ENCODE assay signal across 8 mouse cellular contexts in genomic region chr11:69922012-69922756, GRCm38 (mm10). TPM values are rescaled to one million over a fixed set of nuclear protein-coding genes. Genes with fewer than 3 reads are reported as not detected.
DNase-seq lines count a peak whose midpoint lies in the region; ATAC-seq and TF ChIP-seq lines count a peak whose summit lies in the region.

No protein-coding gene starts in this region.

- H3K4me2 ChIP-seq in forebrain, embryonic 11.5 days (ENCODE audit: low read depth, low read length, severe bottlenecking): peak overlapping the region; percentile 93
- H3K4me2 ChIP-seq in liver, embryonic 13.5 days: peak overlapping the region; percentile 84

- no peaks in the 10 kb centered on the region for H3K27me3 ChIP-seq in heart, adult 2 months (ENCODE audit: control insufficient read depth, insufficient read depth, low read length)
- H3K27me3 ChIP-seq in forebrain, embryonic 11.5 days (ENCODE audit: control insufficient read depth, insufficient read depth, low read length): no peaks in the 10 kb centered on the region
- no peaks in the 10 kb centered on the region for H3K27me3 ChIP-seq in liver, embryonic 13.5 days

- peaks cover 12% of the 10 kb centered on the region; the same call in 1 of the 2 replicates for H3K36me3 ChIP-seq in heart, adult 2 months (ENCODE audit: control insufficient read depth, insufficient read depth, low read length)
- H3K36me3 ChIP-seq in forebrain, embryonic 11.5 days (ENCODE audit: control insufficient read depth, insufficient read depth, low read length): peaks cover 7% of the 10 kb centered on the region
- H3K36me3 ChIP-seq in liver, embryonic 13.5 days: peaks cover 23% of the 10 kb centered on the region

- no peak for ATAC-seq in forebrain, embryonic 11.5 days (replicated peaks; ENCODE audit: low FRiP score)
- no peak for ATAC-seq in liver, embryonic 13.5 days (ENCODE audit: low read depth)

- peak overlapping the region; percentile 97 for H3K27ac ChIP-seq in heart, adult 2 months
- H3K27ac ChIP-seq in forebrain, embryonic 11.5 days (ENCODE audit: low read depth, low read length): peak overlapping the region; percentile 94
- peak overlapping the region; percentile 99 for H3K27ac ChIP-seq in liver, embryonic 13.5 days

- peak overlapping the region; percentile 70 for H3K4me3 ChIP-seq in heart, adult 2 months
- peak overlapping the region; percentile 97 for H3K4me3 ChIP-seq in forebrain, embryonic 11.5 days (ENCODE audit: low read depth, low read length)
- peak overlapping the region; percentile 91 for H3K4me3 ChIP-seq in liver, embryonic 13.5 days (replicated peaks)

- no peak for TF ChIP-seq CTCF in heart, adult 2 months (IDR thresholded peaks at IDR 0.05)

- no peaks in the 10 kb centered on the region for H3K79me2 ChIP-seq in heart, adult 2 months (replicated peaks; ENCODE audit: control insufficient read depth, insufficient read depth, low read length)

- no peak for TF ChIP-seq EP300 in heart, adult 2 months (IDR thresholded peaks at IDR 0.05; ENCODE audit: insufficient read depth, low read depth, low read length)

- WGBS in heart, adult 2 months: 4% methylated on average over 12 of the region's 12 CpGs
- 5% methylated on average over 12 of the region's 12 CpGs for WGBS in forebrain, embryonic 11.5 days
- WGBS in liver, embryonic 13.5 days (ENCODE audit: insufficient replicate concordance): 3% methylated on average over 12 of the region's 12 CpGs

- H3K4me1 ChIP-seq in heart, adult 2 months (ENCODE audit: control insufficient read depth, insufficient read depth, low read length): peaks cover 6% of the 10 kb centered on the region
- H3K4me1 ChIP-seq in forebrain, embryonic 11.5 days (replicated peaks; ENCODE audit: control insufficient read depth, insufficient read depth, low read length): peaks cover 14% of the 10 kb centered on the region
- peaks cover 48% of the 10 kb centered on the region for H3K4me1 ChIP-seq in liver, embryonic 13.5 days (replicated peaks)

- no peaks in the 10 kb centered on the region for H3K9me3 ChIP-seq in forebrain, embryonic 11.5 days (ENCODE audit: control insufficient read depth, low read length)
- H3K9me3 ChIP-seq in liver, embryonic 13.5 days (replicated peaks): no peaks in the 10 kb centered on the region

- H3K9ac ChIP-seq in heart, adult 2 months (ENCODE audit: low read depth, low read length): peak overlapping the region; percentile 79
- H3K9ac ChIP-seq in forebrain, embryonic 11.5 days (ENCODE audit: low read length): peak overlapping the region; percentile 69
- peak overlapping the region; percentile 78 for H3K9ac ChIP-seq in liver, embryonic 13.5 days

- peak in 1 of 2 experiments; percentile 19 for DNase-seq in heart, adult 2 months
- DNase-seq in heart, postnatal 4 days: no peak
- DNase-seq in A20 (ENCODE audit: low read depth, low spot score): peak; percentile 76
- no peak for DNase-seq in forebrain, embryonic 11.5 days (ENCODE audit: low spot score)
- DNase-seq in liver, embryonic 13.5 days: no peak
- DNase-seq in cerebellum, adult 9-11 months: no peak
- DNase-seq in left cerebral cortex, postnatal 14 days (ENCODE audit: low spot score in 2 of 2): no peak
- DNase-seq in B cell, adult 2 months: no peak

- intact Hi-C loops in heart, adult 2 months (cut with DNase I): loop anchor here (5.0 kb wide), 1 partner anchor 70 kb away; the partner anchor contains the start of gene Gabarap
- intact Hi-C loops in left cerebral cortex, postnatal 14 days (cut with DNase I): no loop called here

- no peak for TF ChIP-seq POLR2A in heart, adult 2 months (IDR thresholded peaks at IDR 0.05; ENCODE audit: insufficient read depth, low read depth, low read length)

RNA-seq across cellular contexts. Expression of gene Eif5a, which starts 0.4 kb away (rescaled TPM):
- 100 to 1,000 TPM; 397 to 444 TPM for total RNA-seq in heart, adult 2 months (2021)
- 360 and 540 TPM in 2 replicates for polyA plus RNA-seq in heart, adult 2 months (2012; rRNA removed)
- total RNA-seq in heart, postnatal 4 days (2021): 100 to 1,000 TPM; 550 to 556 TPM
- 2,045 and 2,063 TPM in 2 replicates for polyA plus RNA-seq in forebrain, embryonic 11.5 days (2014; fragmentation: Nextera tagmentation; extraction: Ambion mirVana)
- 1,847 and 1,941 TPM in 2 replicates for polyA plus RNA-seq in liver, embryonic 13.5 days (2015; fragmentation: Nextera tagmentation; extraction: Ambion mirVana)
- 100 to 1,000 TPM; 468 to 473 TPM for total RNA-seq in left cerebral cortex, postnatal 14 days (2021)

RNA-seq across cellular contexts. Expression of gene Gps2, which starts 8.5 kb away (rescaled TPM):
- total RNA-seq in heart, adult 2 months (2021): 10 to 100 TPM; 27.2 to 28.4 TPM
- polyA plus RNA-seq in heart, adult 2 months (2012; rRNA removed): 53.9 and 63.9 TPM in 2 replicates
- total RNA-seq in heart, postnatal 4 days (2021): 10 to 100 TPM; 29.6 to 33.0 TPM
- polyA plus RNA-seq in forebrain, embryonic 11.5 days (2014; fragmentation: Nextera tagmentation; extraction: Ambion mirVana): 99.2 and 106 TPM in 2 replicates
- 107 and 116 TPM in 2 replicates for polyA plus RNA-seq in liver, embryonic 13.5 days (2015; fragmentation: Nextera tagmentation; extraction: Ambion mirVana)
- 10 to 100 TPM; 24.9 to 26.0 TPM for total RNA-seq in left cerebral cortex, postnatal 14 days (2021)

RNA-seq across cellular contexts. Expression of gene Ybx2, which starts 13.4 kb away (rescaled TPM):
- 10 to 100 TPM; 16.7 to 22.6 TPM for total RNA-seq in heart, adult 2 months (2021)
- 64.2 and 66.2 TPM in 2 replicates for polyA plus RNA-seq in heart, adult 2 months (2012; rRNA removed)
- 10 to 100 TPM; 24.8 to 35.7 TPM for total RNA-seq in heart, postnatal 4 days (2021)
- polyA plus RNA-seq in forebrain, embryonic 11.5 days (2014; fragmentation: Nextera tagmentation; extraction: Ambion mirVana): 7.1 and 10.1 TPM in 2 replicates
- 0.28 and 0.30 TPM in 2 replicates for polyA plus RNA-seq in liver, embryonic 13.5 days (2015; fragmentation: Nextera tagmentation; extraction: Ambion mirVana)
- 10 to 100 TPM in 1 of 2 experiments, 1 to 10 TPM in 1; 8.4 to 11.3 TPM for total RNA-seq in left cerebral cortex, postnatal 14 days (2021)

RNA-seq across cellular contexts. Expression of gene Neurl4, which starts 21.3 kb away (rescaled TPM):
- total RNA-seq in heart, adult 2 months (2021): 10 to 100 TPM; 42.6 to 47.1 TPM
- polyA plus RNA-seq in heart, adult 2 months (2012; rRNA removed): 31.5 and 54.1 TPM in 2 replicates
- total RNA-seq in heart, postnatal 4 days (2021): 10 to 100 TPM; 45.8 to 48.5 TPM
- polyA plus RNA-seq in forebrain, embryonic 11.5 days (2014; fragmentation: Nextera tagmentation; extraction: Ambion mirVana): 16.4 and 23.0 TPM in 2 replicates
- 2.3 and 2.8 TPM in 2 replicates for polyA plus RNA-seq in liver, embryonic 13.5 days (2015; fragmentation: Nextera tagmentation; extraction: Ambion mirVana)
- total RNA-seq in left cerebral cortex, postnatal 14 days (2021): 100 to 1,000 TPM; 121 to 125 TPM

RNA-seq across cellular contexts. Expression of gene 2810408A11Rik, which starts 21.4 kb away (rescaled TPM):
- total RNA-seq in heart, adult 2 months (2021): under 1 TPM; 0.23 to 0.34 TPM
- polyA plus RNA-seq in heart, adult 2 months (2012; rRNA removed): 0.15 and 0.41 TPM in 2 replicates
- total RNA-seq in heart, postnatal 4 days (2021): 1 to 10 TPM; 5.2 to 6.2 TPM
- 17.2 and 17.6 TPM in 2 replicates for polyA plus RNA-seq in forebrain, embryonic 11.5 days (2014; fragmentation: Nextera tagmentation; extraction: Ambion mirVana)
- polyA plus RNA-seq in liver, embryonic 13.5 days (2015; fragmentation: Nextera tagmentation; extraction: Ambion mirVana): 0.89 and 1.0 TPM in 2 replicates
- total RNA-seq in left cerebral cortex, postnatal 14 days (2021): under 1 TPM in 1 of 2 experiments, not detected in 1; 0.38 TPM
